Mouse (Mus musculus): ENCODE measurements around the gene Hnrnpa1. TPM values are rescaled to one million over a fixed set of nuclear protein-coding genes. Genes with fewer than 3 reads are reported as not detected.

The Hnrnpa1 gene
- polyA plus RNA-seq, 1 experiment from 2014 or later: 906 TPM

MicroRNAs encoded within 50 kb of the gene (microRNA counts, 519-probe panel; counts per million panel counts)
- microRNA mmu-miR-148b: 3,684 counts per million, percentile 73 among the panel's probes with 10 or more counts

Small RNA genes lying within 50 kb of the gene (microRNA-seq; reads per million reads assigned to microRNA genes)
- gene Mir148b: 419 reads per million, percentile 63 among the genes with 10 or more reads in this experiment

Other genes starting within 250 kb of the Hnrnpa1 start
- 1.0 and 1.1 TPM in 2 replicates for gene Hoxc8, start 249.8 kb upstream of the Hnrnpa1 start, polyA plus RNA-seq (2014; fragmentation: Nextera tagmentation; extraction: Ambion mirVana)
- gene Hoxc6, start 242.2 kb upstream of the Hnrnpa1 start, polyA plus RNA-seq (2014; fragmentation: Nextera tagmentation; extraction: Ambion mirVana): 4.8 and 5.5 TPM in 2 replicates
- gene Hoxc4, start 221.5 kb upstream of the Hnrnpa1 start, polyA plus RNA-seq (2014; fragmentation: Nextera tagmentation; extraction: Ambion mirVana): 23.4 and 26.5 TPM in 2 replicates
- gene Smug1, start 73.3 kb upstream of the Hnrnpa1 start, polyA plus RNA-seq (2014; fragmentation: Nextera tagmentation; extraction: Ambion mirVana): 21.4 and 22.2 TPM in 2 replicates
- gene Cbx5, start 616 bp upstream of the Hnrnpa1 start, polyA plus RNA-seq (2014; fragmentation: Nextera tagmentation; extraction: Ambion mirVana): 141 and 154 TPM in 2 replicates
- 1.9 and 2.0 TPM in 2 replicates for gene Nfe2, start 18.0 kb downstream of the Hnrnpa1 start, polyA plus RNA-seq (2014; fragmentation: Nextera tagmentation; extraction: Ambion mirVana)
- 281 and 289 TPM in 2 replicates for gene Copz1, start 32.3 kb downstream of the Hnrnpa1 start, polyA plus RNA-seq (2014; fragmentation: Nextera tagmentation; extraction: Ambion mirVana)
- gene Gpr84, start 70.2 kb downstream of the Hnrnpa1 start, polyA plus RNA-seq (2014; fragmentation: Nextera tagmentation; extraction: Ambion mirVana): 0.24 and 0.46 TPM in 2 replicates
- 11.1 and 11.7 TPM in 2 replicates for gene Zfp385a, start 99.7 kb downstream of the Hnrnpa1 start, polyA plus RNA-seq (2014; fragmentation: Nextera tagmentation; extraction: Ambion mirVana)
- gene Itga5, start 126.3 kb downstream of the Hnrnpa1 start, polyA plus RNA-seq (2014; fragmentation: Nextera tagmentation; extraction: Ambion mirVana): 67.5 and 71.2 TPM in 2 replicates
- not detected in 2 replicates for gene Gtsf1, start 190.0 kb downstream of the Hnrnpa1 start, polyA plus RNA-seq (2014; fragmentation: Nextera tagmentation; extraction: Ambion mirVana)
- not detected in 2 replicates for gene Gtsf2, start 208.0 kb downstream of the Hnrnpa1 start, polyA plus RNA-seq (2014; fragmentation: Nextera tagmentation; extraction: Ambion mirVana)
- 3.1 and 3.2 TPM in 2 replicates for gene Nckap1l, start 213.4 kb downstream of the Hnrnpa1 start, polyA plus RNA-seq (2014; fragmentation: Nextera tagmentation; extraction: Ambion mirVana)

All from stomach, embryonic 14.5 days (tissue).